Mouse (Mus musculus) left cerebral cortex, adult 2 months (tissue): ENCODE data around the gene Gm45021. TPM values are rescaled to one million over a fixed set of nuclear protein-coding genes. Genes with fewer than 3 reads are reported as not detected.
A peak's percentile ranks its signal among the peaks of the same experiment; 100 is the strongest.

Source experiments
- DNase-seq, 2 experiments: peaks; one replicate each; pipeline ENCODE4 v3.0.0; 2021 to 2022; ENCODE audit warnings: low spot score in 2 of 2, mixed read lengths in 1 of 2; ENCODE audit errors: extremely low spot score in 1 of 2
- H3K27ac ChIP-seq: fragments of 200-600 bp; 2 replicates; pipeline ENCODE4 v1.8.1; 2022
- H3K4me3 ChIP-seq: fragments of 200-600 bp; 2 replicates; pipeline ENCODE4 v1.8.1; 2022
- CTCF ChIP-seq: fragments of 200-600 bp; IDR thresholded peaks from 2 replicates; pipeline ENCODE4 v1.8.1; 2022; ENCODE audit warnings: antibody characterized with exemption, mild to moderate bottlenecking, moderate library complexity
- intact Hi-C: fragments of 180-260 bp; cut with DNase I; formaldehyde crosslinking; loops from one replicate; pipeline ENCODE4 v1.15.1; 2025
- total RNA-seq, 2 experiments: library from RNA; stranded (reverse); gene quantifications; 2 replicates each; pipeline ENCODE4 v1.2.3; 2021

Gene Gm45021
- total RNA-seq, 2 experiments from 2014 or later, result not detected

DNA sequence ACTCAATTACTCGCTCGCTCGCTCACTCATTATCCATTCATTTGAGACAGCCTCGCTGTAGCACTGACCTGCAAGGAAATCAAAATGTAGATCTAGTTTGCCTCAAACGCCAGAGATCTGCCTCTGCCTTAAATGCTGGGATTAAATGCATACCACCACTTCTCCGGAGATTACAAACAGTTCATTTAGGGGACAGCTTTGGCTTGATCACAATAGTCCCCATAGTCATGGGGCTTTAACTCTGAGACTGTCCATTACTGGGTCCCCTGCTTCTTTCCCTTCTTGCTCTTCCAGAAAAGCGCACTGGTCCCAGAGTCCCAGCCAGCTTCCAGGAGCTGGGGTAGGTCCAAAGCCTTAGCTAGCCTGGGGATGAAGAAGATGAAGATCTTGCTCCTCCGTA, 37.1 kb downstream of the Gm45021 start, which contains the start of gene AI854703:
Gene AI854703 (plus strand): TSS at position 301 of the 400 bp plus-strand sequence.
- TF ChIP-seq CTCF, result no peak
- peak within 1 kb of the TSS; percentile 76 for H3K4me3 ChIP-seq
- DNase-seq, result no peak
- peak within 1 kb of the TSS; percentile 87 for H3K27ac ChIP-seq
- intact Hi-C loops, result loop anchor here (2.0 kb wide), 1 partner anchor 72 kb away; the partner anchor contains the start of gene Lrrc61

DNA sequence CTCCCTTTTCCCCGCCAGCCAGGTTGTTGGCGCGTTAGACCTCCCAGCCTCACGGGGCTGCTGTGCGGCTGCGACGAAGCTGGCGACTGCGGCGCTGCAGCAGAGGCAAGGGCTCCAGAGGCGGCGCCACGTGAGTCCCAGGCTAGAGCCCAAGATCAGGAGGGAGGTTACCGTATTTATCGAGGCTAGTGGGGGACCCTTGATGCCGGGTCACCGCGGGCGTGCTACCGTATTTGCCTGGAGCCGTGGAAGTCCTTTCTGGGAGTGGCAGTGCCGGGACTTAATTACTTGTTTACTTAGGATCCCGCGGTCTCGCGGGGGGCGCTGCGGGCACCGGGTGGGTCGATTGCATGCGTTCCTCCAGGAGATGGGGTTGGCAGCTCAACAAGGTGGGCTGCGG, 37.6 kb downstream of the Gm45021 start:
- peak overlapping the region; percentile 87 for H3K27ac ChIP-seq
- H3K4me3 ChIP-seq, result peak overlapping the region; percentile 76
- DNase-seq, result peak; percentile 64 to 71
- no peak; the same call in 1 of the 2 replicates for TF ChIP-seq CTCF
- intact Hi-C loops, result loop anchor here (2.0 kb wide), 1 partner anchor 72 kb away; the partner anchor contains the start of gene Lrrc61

DNA sequence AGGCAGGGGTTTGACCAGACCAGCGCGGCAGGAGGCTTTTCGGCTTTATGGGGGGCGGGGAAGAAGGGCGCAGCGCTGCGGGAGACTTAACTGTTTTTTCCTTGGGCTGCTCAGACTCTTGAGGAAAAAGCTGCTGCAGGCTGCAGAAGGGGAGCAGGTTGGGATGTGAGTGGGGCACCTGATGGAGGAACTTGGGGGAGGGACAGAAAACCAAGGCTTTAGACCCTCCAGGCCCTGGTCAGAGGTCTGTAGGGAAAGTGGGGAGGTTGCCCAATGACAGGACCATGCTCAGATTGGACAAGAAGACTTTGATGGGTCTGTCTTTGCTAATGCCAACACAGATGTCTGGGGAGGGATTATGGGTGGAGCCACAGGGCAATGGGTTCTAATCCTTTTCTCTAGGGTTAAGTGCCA, 38.1 kb downstream of the Gm45021 start:
- intact Hi-C loops, result loop anchor here (2.0 kb wide), 1 partner anchor 73 kb away; the partner anchor contains the start of gene Lrrc61
- Histone ChIP-seq H3K27ac (peak overlapping the region; percentile 87), H3K4me3 (peak overlapping the region; percentile 76)
- peak in 1 of 2 experiments; percentile 28 for DNase-seq
- TF ChIP-seq CTCF, result no peak

DNA sequence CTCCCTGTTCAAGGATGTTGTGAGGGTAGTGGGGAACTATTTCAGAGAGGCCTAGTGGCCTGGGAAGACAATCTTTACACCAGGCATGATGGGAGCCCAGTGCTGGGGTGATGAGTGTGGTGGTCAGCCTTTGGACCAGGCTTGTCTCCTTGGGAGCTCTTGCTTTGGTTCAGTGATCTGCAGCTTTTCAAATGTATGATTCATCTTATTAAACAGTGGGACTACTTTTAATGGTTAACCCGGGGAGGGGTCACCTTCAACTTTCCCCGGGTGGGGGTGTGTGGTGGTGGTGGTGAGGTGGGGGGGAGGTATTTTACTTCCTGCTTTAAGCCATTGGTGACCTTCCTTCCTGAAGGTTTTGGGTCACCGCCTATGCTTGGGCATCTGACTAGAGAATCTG, 39.0 kb downstream of the Gm45021 start:
- no peak for DNase-seq
- TF ChIP-seq CTCF, result no peak
- Histone ChIP-seq H3K4me3 (peak overlapping the region; percentile 76), H3K27ac (peak overlapping the region; percentile 87)
- intact Hi-C loops, result no loop called here

DNA sequence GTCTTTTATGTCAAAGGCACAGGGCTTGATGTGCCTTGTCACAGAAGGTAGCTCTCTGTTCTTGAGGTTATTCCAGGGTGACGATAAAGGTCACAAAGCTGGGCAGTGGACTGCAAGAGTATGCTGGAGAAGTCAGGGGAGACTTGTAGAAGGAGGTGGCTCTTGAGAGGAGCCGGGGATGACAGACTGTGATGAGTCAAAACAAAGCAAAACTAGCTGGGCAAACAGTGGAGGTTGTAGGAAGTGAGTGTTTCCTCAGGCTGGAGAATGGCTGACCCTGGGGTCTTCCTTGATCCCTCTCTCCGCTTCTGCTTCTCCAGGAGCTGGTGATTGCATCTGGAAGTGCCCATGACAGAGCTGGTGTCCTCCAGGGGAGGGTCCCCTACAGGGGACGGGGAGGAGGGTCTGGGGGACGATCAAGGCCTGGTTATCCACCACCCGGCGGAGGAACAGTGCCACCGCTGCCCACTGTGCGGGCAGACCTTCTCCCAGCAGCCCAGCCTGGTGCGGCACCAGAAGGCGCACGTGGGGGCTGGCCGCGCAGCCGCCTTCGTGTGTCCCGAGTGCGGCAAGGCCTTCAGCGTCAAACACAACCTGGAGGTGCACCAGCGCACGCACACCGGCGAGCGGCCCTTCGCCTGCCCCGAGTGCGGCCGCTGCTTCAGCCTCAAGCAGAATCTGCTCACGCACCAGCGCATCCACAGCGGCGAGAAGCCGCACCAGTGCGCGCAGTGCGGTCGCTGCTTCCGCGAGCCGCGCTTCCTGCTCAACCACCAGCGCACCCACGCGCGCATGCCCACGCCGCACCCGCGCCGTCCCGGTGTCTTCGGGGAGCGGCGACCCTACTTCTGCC, 39.6 kb downstream of the Gm45021 start:
- intact Hi-C loops, result no loop called here
- TF ChIP-seq CTCF, result no peak
- Histone ChIP-seq H3K27ac (peak overlapping the region; percentile 72), H3K4me3 (peak overlapping the region; percentile 54)
- peak; percentile 65 to 70 for DNase-seq

DNA sequence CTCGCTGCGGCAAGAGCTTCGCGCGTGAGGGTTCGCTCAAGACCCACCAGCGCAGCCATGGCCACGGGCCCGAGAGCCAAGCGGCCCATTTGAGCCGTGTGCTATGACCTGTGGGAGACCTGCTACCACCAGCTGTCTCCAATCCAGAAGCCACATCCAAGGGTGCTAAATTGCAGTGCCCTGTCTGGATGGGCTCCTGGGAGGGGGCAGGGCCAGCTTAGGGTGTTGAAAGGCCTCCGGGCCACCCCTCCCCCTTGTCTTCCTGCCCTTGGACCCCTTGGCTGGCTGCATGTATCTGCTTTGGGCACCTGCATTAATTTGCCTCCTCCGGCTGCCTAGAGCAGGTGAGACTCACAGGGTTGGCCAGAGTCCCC, 40.2 kb downstream of the Gm45021 start:
- no peak for DNase-seq
- Histone ChIP-seq H3K27ac (peak overlapping the region; percentile 72), H3K4me3 (peak overlapping the region; percentile 54)
- intact Hi-C loops, result no loop called here
- no peak for TF ChIP-seq CTCF

DNA sequence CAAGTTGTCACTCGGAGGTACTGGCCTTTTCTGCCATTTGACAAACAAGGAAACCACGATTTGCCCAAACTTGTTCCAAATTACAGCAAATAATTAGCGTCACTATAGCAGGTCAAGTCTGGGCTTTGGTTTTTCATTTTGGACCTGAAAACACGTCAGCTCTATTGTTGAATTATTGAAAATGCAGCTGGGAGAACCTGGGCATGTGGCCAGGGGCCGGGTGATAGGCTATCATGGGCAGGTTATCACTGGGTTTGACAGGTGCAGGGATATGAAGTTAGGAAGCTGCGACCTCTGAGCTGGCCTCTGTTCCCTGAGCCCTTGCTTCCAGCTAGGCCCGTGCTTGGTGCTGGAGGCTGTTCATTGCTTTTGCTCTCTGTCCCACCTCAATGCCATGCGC, 41.4 kb downstream of the Gm45021 start:
- H3K27ac ChIP-seq, result no peak overlapping the region
- no peak for TF ChIP-seq CTCF
- DNase-seq, result no peak
- intact Hi-C loops, result no loop called here
- no peak overlapping the region for H3K4me3 ChIP-seq

DNA sequence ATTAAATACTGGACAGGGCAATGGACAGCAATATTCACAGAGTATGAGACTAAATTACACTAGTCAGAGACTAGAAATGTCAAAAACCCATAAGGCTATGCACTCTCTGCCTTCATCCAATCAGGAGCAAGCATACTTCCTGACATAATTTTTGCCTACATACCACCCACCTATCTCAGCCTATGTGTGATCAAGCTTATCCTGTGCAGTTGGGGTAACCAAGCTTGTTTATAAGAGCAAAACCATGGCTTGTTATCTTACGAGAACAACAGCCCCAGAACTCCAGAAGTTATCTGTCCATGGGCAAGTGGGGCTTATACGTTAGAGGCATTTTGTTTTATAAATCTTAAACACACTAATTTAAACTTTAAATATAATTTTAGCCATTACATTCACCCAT, 45.7 kb downstream of the Gm45021 start:
- intact Hi-C loops, result no loop called here
- TF ChIP-seq CTCF, result no peak
- no peak for DNase-seq
- no peak overlapping the region for H3K4me3 ChIP-seq
- no peak overlapping the region for H3K27ac ChIP-seq

DNA sequence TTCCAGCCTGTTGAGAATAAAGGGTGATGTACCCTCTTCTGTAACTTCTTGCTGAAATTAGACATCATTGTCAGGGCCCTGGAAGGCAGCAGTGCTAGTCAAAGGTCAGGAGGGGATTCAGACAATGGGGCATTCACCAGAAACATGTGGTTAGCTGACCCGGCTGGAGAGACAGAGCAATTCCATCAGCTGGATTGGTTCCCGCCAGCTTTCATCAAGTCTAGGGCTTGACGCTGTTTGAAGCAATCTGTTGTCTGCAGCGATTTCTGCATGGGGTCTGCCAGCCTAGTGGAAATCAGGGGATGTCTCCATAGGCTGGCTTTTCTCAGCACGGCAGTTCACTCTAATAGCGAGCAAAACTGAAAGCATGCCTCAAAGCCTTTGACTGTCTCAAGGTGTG, 47.1 kb downstream of the Gm45021 start:
- DNase-seq, result no peak
- intact Hi-C loops, result no loop called here
- Histone ChIP-seq H3K27ac (no peak overlapping the region), H3K4me3 (no peak overlapping the region)
- no peak for TF ChIP-seq CTCF

DNA sequence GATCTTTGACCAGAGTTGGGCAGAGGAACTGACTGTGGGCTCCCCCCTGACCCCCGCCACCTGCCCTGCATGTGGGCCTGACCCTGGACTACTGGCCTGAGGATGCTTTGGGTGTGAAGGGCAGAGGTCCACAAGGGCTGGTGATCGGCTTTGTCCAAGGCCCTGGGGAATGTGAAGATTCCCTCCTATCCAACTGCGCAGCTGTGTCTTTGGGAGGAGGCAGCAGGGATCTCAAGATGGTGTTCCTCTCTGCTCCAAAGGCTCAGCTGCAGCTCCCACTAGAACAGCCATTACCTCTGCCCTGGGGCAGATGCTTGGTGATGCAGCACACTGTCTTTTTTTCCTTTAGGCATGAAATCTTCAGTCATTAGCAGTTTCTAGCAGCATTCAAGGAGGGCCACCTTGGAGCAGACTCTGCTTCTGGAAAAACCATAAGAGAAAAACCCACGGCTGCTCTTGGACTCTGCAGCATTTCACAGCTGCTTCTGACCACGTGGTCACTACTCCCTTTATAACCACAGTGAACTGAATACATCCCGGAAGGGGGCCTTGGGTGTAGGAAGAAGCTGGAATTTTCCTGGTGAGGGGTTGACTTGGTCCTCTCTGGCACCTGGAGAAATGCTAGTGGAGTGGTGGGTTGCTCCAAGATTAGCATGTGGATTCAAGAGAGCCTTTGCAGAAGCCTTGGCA, 48.5 kb downstream of the Gm45021 start:
- Histone ChIP-seq H3K4me3 (no peak overlapping the region), H3K27ac (no peak overlapping the region)
- DNase-seq, result no peak
- intact Hi-C loops, result no loop called here
- no peak for TF ChIP-seq CTCF

DNA sequence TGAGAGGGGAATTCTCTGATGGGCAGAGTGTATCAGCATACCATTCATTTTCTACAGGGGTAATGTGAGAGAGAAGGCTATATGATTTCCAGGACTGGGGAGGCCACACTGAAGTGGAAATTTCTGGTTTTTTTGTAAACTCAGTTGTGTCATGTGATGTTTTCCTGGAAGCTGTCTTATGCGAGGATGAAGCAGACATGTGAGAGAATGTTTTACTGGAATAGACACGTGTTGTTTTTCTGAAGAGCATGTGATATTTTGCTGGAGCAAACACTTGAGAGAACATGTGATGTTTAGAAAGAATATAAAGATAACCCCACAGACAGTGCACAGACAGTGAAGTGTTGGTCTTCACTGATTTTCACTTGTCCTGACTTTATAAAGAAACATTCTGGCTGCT, 49.1 kb downstream of the Gm45021 start:
- Histone ChIP-seq H3K4me3 (no peak overlapping the region), H3K27ac (no peak overlapping the region)
- intact Hi-C loops, result no loop called here
- no peak for DNase-seq
- TF ChIP-seq CTCF, result no peak

DNA sequence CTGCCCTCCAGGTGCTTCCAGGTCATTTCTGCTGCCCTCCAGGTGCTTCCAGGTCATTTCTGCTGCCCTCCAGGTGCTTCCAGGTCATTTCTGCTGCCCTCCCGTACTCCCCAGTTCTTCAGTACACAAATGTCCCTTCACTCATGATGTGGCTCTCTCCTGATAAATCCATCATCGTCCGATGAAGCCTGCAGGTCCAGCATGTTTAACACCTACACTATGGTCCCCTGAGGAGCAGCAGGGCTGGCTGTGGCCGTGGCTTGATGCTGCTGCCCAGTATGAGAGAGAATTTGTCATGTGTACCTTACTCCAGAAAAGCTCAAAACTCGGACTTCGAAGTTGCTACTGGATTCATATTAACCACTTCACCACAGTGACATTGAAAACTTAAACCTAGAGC, 52.0 kb downstream of the Gm45021 start:
- TF ChIP-seq CTCF, result no peak
- Histone ChIP-seq H3K4me3 (no peak overlapping the region), H3K27ac (no peak overlapping the region)
- intact Hi-C loops, result loop anchor here (5.0 kb wide), 2 partner anchors 99 to 464 kb away; no protein-coding TSS in a partner anchor
- DNase-seq, result no peak
